Mouse (Mus musculus): ENCODE data around the gene Sat2. TPM values are rescaled to one million over a fixed set of nuclear protein-coding genes. Genes with fewer than 3 reads are reported as not detected.

The Sat2 gene
- total and polyA plus RNA-seq, 2 experiments from 2014 or later: 10.9 to 35.4 TPM

DNA sequence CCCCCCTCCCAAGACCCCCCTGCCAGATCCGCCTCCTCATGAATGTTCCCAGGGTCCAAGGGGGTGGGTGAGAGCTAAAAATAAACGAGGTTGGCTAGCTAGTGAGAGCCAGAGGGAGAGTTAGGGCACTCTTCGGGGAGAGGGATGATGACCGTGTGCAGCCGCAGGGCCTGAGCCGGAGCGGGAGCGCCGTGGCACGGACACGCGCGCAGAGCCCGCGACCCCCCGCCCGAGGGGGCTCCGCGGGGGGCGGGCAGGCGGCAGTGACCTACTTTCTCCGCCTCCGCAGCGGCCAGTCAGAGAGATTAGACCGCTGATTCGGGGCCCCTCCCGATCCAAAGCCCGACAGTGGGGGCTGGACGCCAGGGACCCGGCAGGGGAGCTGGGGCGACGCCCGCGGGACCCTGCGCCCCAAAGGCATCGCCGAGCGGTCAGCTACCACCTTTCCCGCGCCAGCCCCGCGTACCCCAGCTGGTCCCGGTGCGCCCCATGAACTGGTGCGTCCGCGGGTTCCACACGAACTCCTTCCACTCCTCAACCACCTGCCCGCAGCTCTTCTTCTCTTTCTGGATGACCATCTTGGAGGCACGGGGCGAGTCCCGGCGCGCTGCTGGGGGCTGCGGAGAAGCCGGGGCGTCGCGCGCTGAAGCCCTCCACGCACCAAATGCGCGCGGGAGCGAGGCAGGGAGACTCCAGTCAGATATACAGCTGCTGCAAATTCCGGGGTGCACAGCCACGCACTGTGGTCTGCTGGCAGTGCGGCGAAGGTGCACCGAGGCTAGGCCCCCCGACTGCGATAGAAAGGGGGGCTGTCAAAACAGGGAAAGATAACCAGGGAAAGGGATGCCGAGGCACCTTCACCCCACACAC is 16.8 kb upstream of the Sat2 start:
- Histone ChIP-seq H3K4me2 (ENCODE audit: low read depth, low read length) (peak overlapping the region; percentile 72), H3K9me3 (ENCODE audit: low read length) (no peaks in the 10 kb centered on the region), H3K27ac (peak overlapping the region; percentile 95), H3K4me3 (ENCODE audit: low read length) (peak overlapping the region; percentile 95), H3K9ac (replicated peaks; ENCODE audit: low read length) (peak overlapping the region; percentile 95), H3K4me1 (ENCODE audit: insufficient read depth, low read length) (peaks cover 26% of the 10 kb centered on the region), H3K27me3 (ENCODE audit: insufficient read depth, low read length) (no peaks in the 10 kb centered on the region), H3K36me3 (ENCODE audit: insufficient read depth, low read length) (peaks cover 8% of the 10 kb centered on the region; the same call in 1 of the 2 replicates)
- WGBS: under 1% methylated on average over 70 of the region's 73 CpGs
- TF ChIP-seq CTCF (IDR thresholded peaks at IDR 0.05; ENCODE audit: low read depth): no peak
- peak; percentile 80 for DNase-seq (ENCODE audit: low spot score)
- peak; percentile 61 for ATAC-seq

DNA sequence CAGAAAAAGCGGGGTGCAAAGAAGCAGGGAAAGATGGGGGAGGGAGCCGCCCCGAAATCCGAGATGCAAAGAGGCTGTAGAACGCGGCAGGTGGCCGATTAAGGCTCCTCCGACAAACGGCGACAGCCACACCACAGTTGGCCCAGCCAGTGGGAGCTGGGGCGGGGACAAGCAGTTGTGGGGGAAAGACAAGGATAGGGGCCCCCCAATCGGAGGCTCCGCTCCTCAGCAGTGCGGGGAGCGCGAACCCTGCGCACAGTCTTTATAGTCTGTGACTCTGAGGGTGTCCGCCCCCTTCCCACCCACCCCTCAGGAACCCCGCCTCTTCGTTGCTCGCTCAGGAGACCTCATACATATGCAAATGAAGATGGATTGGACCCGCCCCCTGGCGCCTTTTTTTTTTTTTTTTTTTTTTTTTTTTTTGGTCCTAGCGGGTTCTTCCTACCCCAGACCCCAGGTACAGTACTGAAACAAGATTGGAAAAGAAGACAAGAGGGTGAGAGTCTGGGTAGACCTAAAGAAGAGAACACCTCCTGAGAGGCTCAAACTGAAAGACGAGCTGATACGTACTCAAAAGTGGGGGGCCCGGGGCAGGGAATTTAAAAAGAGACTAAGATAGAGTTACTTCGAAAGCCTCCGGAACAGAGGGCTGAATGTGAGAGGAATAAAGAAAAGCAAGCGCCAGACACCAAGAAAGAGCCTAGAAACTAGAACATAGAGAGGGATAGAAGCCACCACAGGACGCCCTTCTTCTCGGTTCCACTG is 15.9 kb upstream of the Sat2 start, which contains the start of gene Atp1b2:
Gene Atp1b2, minus strand, starts transcription at position 217 of the 765 bp plus-strand sequence.
- peak within 1 kb of the TSS; percentile 95 for H3K9ac ChIP-seq (replicated peaks; ENCODE audit: low read length)
- peaks cover 20% of the 10 kb centered on the region for H3K4me1 ChIP-seq (ENCODE audit: insufficient read depth, low read length)
- no peak for TF ChIP-seq CTCF (IDR thresholded peaks at IDR 0.05; ENCODE audit: low read depth)
- peak within 1 kb of the TSS; percentile 72 for H3K4me2 ChIP-seq (ENCODE audit: low read depth, low read length)
- WGBS: 3% methylated on average over 32 of the region's 32 CpGs
- peaks cover 8% of the 10 kb centered on the region; the same call in 1 of the 2 replicates for H3K36me3 ChIP-seq (ENCODE audit: insufficient read depth, low read length)
- DNase-seq (ENCODE audit: low spot score): peak; percentile 95
- no peaks in the 10 kb centered on the region for H3K9me3 ChIP-seq (ENCODE audit: low read length)
- peak within 1 kb of the TSS; percentile 95 for H3K4me3 ChIP-seq (ENCODE audit: low read length)
- no peaks in the 10 kb centered on the region for H3K27me3 ChIP-seq (ENCODE audit: insufficient read depth, low read length)
- ATAC-seq: peak; percentile 94
- H3K27ac ChIP-seq: peak within 1 kb of the TSS; percentile 95

DNA sequence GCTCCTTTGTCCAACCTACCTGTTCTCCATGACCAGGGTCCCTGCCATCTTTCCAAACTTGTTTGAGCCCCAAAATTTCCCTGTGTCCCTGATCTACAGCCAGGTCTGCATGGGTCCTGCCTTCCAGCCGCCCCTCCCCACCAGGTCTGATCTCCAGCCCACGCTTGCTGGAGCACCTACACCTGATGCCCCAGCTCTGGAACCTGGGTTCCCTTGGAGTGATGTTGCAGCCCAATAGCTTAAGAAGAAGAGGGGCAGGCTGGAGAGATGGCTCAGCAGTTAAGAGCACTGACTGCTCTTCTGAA is 15.4 kb upstream of the Sat2 start:
- Histone ChIP-seq H3K27ac (peak overlapping the region; percentile 65), H3K9ac (replicated peaks; ENCODE audit: low read length) (peak overlapping the region; percentile 95; the same call in 1 of the 2 replicates), H3K9me3 (ENCODE audit: low read length) (no peaks in the 10 kb centered on the region), H3K4me3 (ENCODE audit: low read length) (peak overlapping the region; percentile 95), H3K4me2 (ENCODE audit: low read depth, low read length) (peak overlapping the region; percentile 72), H3K36me3 (ENCODE audit: insufficient read depth, low read length) (peaks cover 8% of the 10 kb centered on the region; the same call in 1 of the 2 replicates), H3K4me1 (ENCODE audit: insufficient read depth, low read length) (peaks cover 19% of the 10 kb centered on the region), H3K27me3 (ENCODE audit: insufficient read depth, low read length) (no peaks in the 10 kb centered on the region)
- DNase-seq (ENCODE audit: low spot score) (no peak), ATAC-seq (no peak)
- 58% methylated on average over 2 of the region's 2 CpGs for WGBS
- TF ChIP-seq CTCF (IDR thresholded peaks at IDR 0.05; ENCODE audit: low read depth): no peak

GRCm38 (mm10) chr11:69606832-69607231 is 15.0 kb upstream of the Sat2 start:
- H3K36me3 ChIP-seq (ENCODE audit: insufficient read depth, low read length): peaks cover 5% of the 10 kb centered on the region; the same call in 1 of the 2 replicates
- H3K27me3 ChIP-seq (ENCODE audit: insufficient read depth, low read length): no peaks in the 10 kb centered on the region
- no peak overlapping the region for H3K27ac ChIP-seq
- peaks cover 16% of the 10 kb centered on the region for H3K4me1 ChIP-seq (ENCODE audit: insufficient read depth, low read length)
- DNase-seq (ENCODE audit: low spot score) (no peak), ATAC-seq (no peak)
- WGBS: 85% methylated on average over 2 of the region's 2 CpGs
- TF ChIP-seq CTCF (IDR thresholded peaks at IDR 0.05; ENCODE audit: low read depth): no peak
- H3K9ac ChIP-seq (replicated peaks; ENCODE audit: low read length): no peak overlapping the region
- no peak overlapping the region for H3K4me3 ChIP-seq (ENCODE audit: low read length)
- no peak overlapping the region for H3K4me2 ChIP-seq (ENCODE audit: low read depth, low read length)
- no peaks in the 10 kb centered on the region for H3K9me3 ChIP-seq (ENCODE audit: low read length)

GRCm38 (mm10) chr11:69608525-69608924 is 13.3 kb upstream of the Sat2 start:
- H3K9ac ChIP-seq (replicated peaks; ENCODE audit: low read length): no peak overlapping the region
- H3K4me2 ChIP-seq (ENCODE audit: low read depth, low read length): no peak overlapping the region
- no peak for DNase-seq (ENCODE audit: low spot score)
- no peaks in the 10 kb centered on the region for H3K36me3 ChIP-seq (ENCODE audit: insufficient read depth, low read length)
- WGBS: 77% methylated on average over 3 of the region's 3 CpGs
- ATAC-seq: no peak
- H3K4me1 ChIP-seq (ENCODE audit: insufficient read depth, low read length): peaks cover 8% of the 10 kb centered on the region; the same call in 1 of the 2 replicates
- no peaks in the 10 kb centered on the region for H3K27me3 ChIP-seq (ENCODE audit: insufficient read depth, low read length)
- H3K4me3 ChIP-seq (ENCODE audit: low read length): no peak overlapping the region
- no peak for TF ChIP-seq CTCF (IDR thresholded peaks at IDR 0.05; ENCODE audit: low read depth)
- no peak overlapping the region for H3K27ac ChIP-seq
- no peaks in the 10 kb centered on the region for H3K9me3 ChIP-seq (ENCODE audit: low read length)

- H3K4me2 ChIP-seq (ENCODE audit: low read depth, low read length): no peak overlapping the region
- H3K9ac ChIP-seq (replicated peaks; ENCODE audit: low read length): no peak overlapping the region
- no peak overlapping the region for H3K4me3 ChIP-seq (ENCODE audit: low read length)
- no peak for DNase-seq (ENCODE audit: low spot score)
- H3K27me3 ChIP-seq (ENCODE audit: insufficient read depth, low read length): no peaks in the 10 kb centered on the region
- no peak overlapping the region for H3K27ac ChIP-seq
- H3K9me3 ChIP-seq (ENCODE audit: low read length): no peaks in the 10 kb centered on the region
- ATAC-seq: no peak
- no peak for TF ChIP-seq CTCF (IDR thresholded peaks at IDR 0.05; ENCODE audit: low read depth)
- 60% methylated on average over 7 of the region's 7 CpGs for WGBS
- H3K4me1 ChIP-seq (ENCODE audit: insufficient read depth, low read length): 0 out of 2 replicates have a peak, but pooled peaks cover 3% of the 10 kb centered on the region
- no peaks in the 10 kb centered on the region for H3K36me3 ChIP-seq (ENCODE audit: insufficient read depth, low read length)
These were observed 12.4 kb upstream of the Sat2 start for GRCm38 (mm10) chr11:69609416-69609815.

Measured in hindbrain, postnatal 0 days (tissue).